Mouse (Mus musculus) skeletal muscle tissue, postnatal 0 days (tissue): Measurements from ENCODE around the gene Fam8a1. TPM values are rescaled to one million over a fixed set of nuclear protein-coding genes. Genes with fewer than 3 reads are reported as not detected.

Experiments used
- polyA plus RNA-seq: library from polyadenylated mRNA; unstranded; fragments of >200 nt; fragmentation: Nextera tagmentation; extraction: Ambion mirVana; gene quantifications from 2 replicates; pipeline ENCODE4 v1.2.1, GENCODE M21; 2015

The Fam8a1 gene
- 11.5 and 12.0 TPM in 2 replicates for polyA plus RNA-seq

GRCm38 (mm10) chr13:46669048-46669619, at the start of gene Fam8a1:
Gene Fam8a1, plus strand, starts transcription at chr13:46669522.

Other genes with a start within 250 kb of the Fam8a1 start
- gene Cap2, start 167.7 kb upstream of the Fam8a1 start, polyA plus RNA-seq = 170 and 181 TPM in 2 replicates
- gene Nup153, start 58.4 kb downstream of the Fam8a1 start, polyA plus RNA-seq = 7.8 and 8.0 TPM in 2 replicates